Mouse (Mus musculus) bone marrow, adult 2 months (tissue): ENCODE data around the gene Nucb1. TPM values are rescaled to one million over a fixed set of nuclear protein-coding genes. Genes with fewer than 3 reads are reported as not detected.
"Not testable (repeated sequence)": the region's sequence is repeated elsewhere in the genome, so short reads cannot be mapped to it uniquely, and the experiment has no call there.

Experiments used
- H3K27ac ChIP-seq: fragments of 200-500 bp; 2 replicates; pipeline ENCODE4 v1.5.1; 2012; ENCODE audit warnings: low read depth, mild to moderate bottlenecking, control low read depth, inconsistent platforms, low read length; ENCODE audit not compliant: control insufficient read depth, poor library complexity, insufficient read depth
- H3K4me1 ChIP-seq: fragments of 200-500 bp; 2 replicates; pipeline ENCODE4 v1.6.1; 2011; ENCODE audit warnings: low read length; ENCODE audit not compliant: control insufficient read depth, insufficient read depth
- H3K4me3 ChIP-seq: fragments of 200-500 bp; replicated peaks from 2 replicates; pipeline ENCODE3; 2011; ENCODE audit warnings: mild to moderate bottlenecking, low read depth, low read length, control low read depth; ENCODE audit not compliant: control insufficient read depth
- CTCF ChIP-seq: fragments of 200-500 bp; IDR thresholded peaks from 2 replicates; pipeline ENCODE4 v1.5.1; 2011; ENCODE audit warnings: low read length, control low read depth; ENCODE audit not compliant: control insufficient read depth, insufficient read depth
- POLR2A ChIP-seq: fragments of 200-500 bp; IDR thresholded peaks from 2 replicates; pipeline ENCODE4 v1.6.1; 2011; ENCODE audit warnings: low read depth, mild to moderate bottlenecking, control low read depth, low read length, borderline replicate concordance; ENCODE audit not compliant: control insufficient read depth
- WGBS: fragments of 180-500 bp; shearing (Covaris S2); methylation state at CpG from one replicate; pipeline ENCODE4 v1.1.7; 2018; 5-methylcytosine and 5-hydroxymethylcytosine counted together
- polyA plus RNA-seq: library from polyadenylated mRNA; stranded (reverse); fragments of >200 nt; gene quantifications from 2 replicates; pipeline ENCODE4 v1.2.4, GENCODE M21; 2011; ENCODE audit warnings: low replicate concordance; ENCODE audit not compliant: missing spikeins, insufficient read depth, insufficient read length

Nucb1 gene
- polyA plus RNA-seq, 1 experiment = 71.9 TPM

- Histone ChIP-seq H3K4me1 (peaks cover 4% of the 10 kb centered on the region; the same call in 1 of the 2 replicates), H3K27ac (peak overlapping the region; percentile 83), H3K4me3 (peak overlapping the region; percentile 39)
- TF ChIP-seq CTCF (peak; percentile 14; the same call in 1 of the 2 replicates), POLR2A (peak; percentile 75; the same call in 1 of the 2 replicates)
- 6% methylated on average over 13 of the region's 13 CpGs for WGBS
Observed at GRCm38 (mm10) chr7:45460860-45461314, 49.3 kb downstream of the Nucb1 start.

- WGBS = 35% methylated on average over 7 of the region's 7 CpGs
- peak overlapping the region; percentile 83 for H3K27ac ChIP-seq
- H3K4me3 ChIP-seq = peak overlapping the region; percentile 48
- TF ChIP-seq POLR2A = no peak
- no peak for TF ChIP-seq CTCF
- H3K4me1 ChIP-seq = peaks cover 4% of the 10 kb centered on the region; the same call in 1 of the 2 replicates
Observed at GRCm38 (mm10) chr7:45460377-45460776, 49.8 kb downstream of the Nucb1 start.

- TF ChIP-seq POLR2A = peak; percentile 90
- WGBS = under 1% methylated on average over 30 of the region's 37 CpGs
- not testable (repeated sequence) for H3K4me1 ChIP-seq
Observed at GRCm38 (mm10) chr7:45459564-45460140, 50.6 kb downstream of the Nucb1 start, which contains the start of gene Ftl1. Ftl1 (minus strand) TSS chr7:45459884.

GRCm38 (mm10) chr7:45458748-45459563 lies 51.2 kb downstream of the Nucb1 start:
- Histone ChIP-seq H3K27ac (peak overlapping the region; percentile 89), H3K4me1 (peaks cover 4% of the 10 kb centered on the region; the same call in 1 of the 2 replicates), H3K4me3 (peak overlapping the region; percentile 87)
- TF ChIP-seq POLR2A (no peak), CTCF (no peak)
- 1% methylated on average over 43 of the region's 43 CpGs for WGBS

More at GRCm38 (mm10) chr7:45459564-45460140, 50.6 kb downstream of the Nucb1 start, which contains the start of gene Ftl1:
- H3K27ac ChIP-seq = peak within 1 kb of the TSS; percentile 89
- H3K4me3 ChIP-seq = peak within 1 kb of the TSS; percentile 87

GRCm38 (mm10) chr7:45457204-45458060 lies 52.8 kb downstream of the Nucb1 start:
- no peak for TF ChIP-seq CTCF
- TF ChIP-seq POLR2A = no peak
- H3K4me3 ChIP-seq = peak overlapping the region; percentile 51
- 24% methylated on average over 10 of the region's 10 CpGs for WGBS
- H3K4me1 ChIP-seq = peaks cover 4% of the 10 kb centered on the region; the same call in 1 of the 2 replicates
- H3K27ac ChIP-seq = peak overlapping the region; percentile 59

GRCm38 (mm10) chr7:45456721-45457203 lies 53.4 kb downstream of the Nucb1 start:
- TF ChIP-seq CTCF (no peak), POLR2A (no peak)
- H3K4me1 ChIP-seq = peaks cover 4% of the 10 kb centered on the region; the same call in 1 of the 2 replicates
- H3K4me3 ChIP-seq = no peak overlapping the region
- peak overlapping the region; percentile 59 for H3K27ac ChIP-seq
- 49% methylated on average over 9 of the region's 9 CpGs for WGBS

- peaks cover 4% of the 10 kb centered on the region; the same call in 1 of the 2 replicates for H3K4me1 ChIP-seq
- WGBS = 81% methylated on average over 13 of the region's 13 CpGs
- no peak overlapping the region for H3K4me3 ChIP-seq
- H3K27ac ChIP-seq = no peak overlapping the region
- TF ChIP-seq POLR2A = no peak
- TF ChIP-seq CTCF = no peak
Observed at GRCm38 (mm10) chr7:45455932-45456696, 54.1 kb downstream of the Nucb1 start.
